Mouse (Mus musculus) spleen, postnatal 10 days (tissue): ENCODE measurements around the gene Trim7.
A peak's percentile ranks its signal among the peaks of the same experiment; 100 is the strongest.
"Not testable (repeated sequence)": the region's sequence is repeated elsewhere in the genome, so short reads cannot be mapped to it uniquely, and the experiment has no call there.

Experiments
- DNase-seq, 2 experiments: peaks; one replicate each; pipeline ENCODE4 v3.0.0; 2021 to 2022; ENCODE audit warnings: low spot score in 2 of 2

Trim7 gene

DNA sequence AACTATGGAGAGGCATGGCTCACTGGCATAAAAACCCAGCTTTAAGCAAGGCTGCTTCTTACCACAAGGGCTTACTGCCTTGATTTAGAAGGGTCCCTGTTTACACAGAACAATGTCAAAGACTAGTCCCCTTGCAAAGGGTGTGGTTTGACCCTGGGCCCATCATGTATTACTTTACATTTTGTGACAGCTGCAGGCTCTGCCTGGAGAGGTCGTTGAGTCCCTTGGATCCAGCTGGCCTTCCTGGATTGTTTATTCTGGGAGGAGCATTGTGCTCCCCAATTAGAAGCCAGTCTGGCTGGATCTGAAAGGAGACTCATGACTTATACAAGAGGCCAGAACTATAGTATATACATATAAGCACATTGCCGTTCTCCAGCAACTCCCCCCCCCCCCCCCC is 24.3 kb downstream of the Trim7 start:
- no peak for DNase-seq

DNA sequence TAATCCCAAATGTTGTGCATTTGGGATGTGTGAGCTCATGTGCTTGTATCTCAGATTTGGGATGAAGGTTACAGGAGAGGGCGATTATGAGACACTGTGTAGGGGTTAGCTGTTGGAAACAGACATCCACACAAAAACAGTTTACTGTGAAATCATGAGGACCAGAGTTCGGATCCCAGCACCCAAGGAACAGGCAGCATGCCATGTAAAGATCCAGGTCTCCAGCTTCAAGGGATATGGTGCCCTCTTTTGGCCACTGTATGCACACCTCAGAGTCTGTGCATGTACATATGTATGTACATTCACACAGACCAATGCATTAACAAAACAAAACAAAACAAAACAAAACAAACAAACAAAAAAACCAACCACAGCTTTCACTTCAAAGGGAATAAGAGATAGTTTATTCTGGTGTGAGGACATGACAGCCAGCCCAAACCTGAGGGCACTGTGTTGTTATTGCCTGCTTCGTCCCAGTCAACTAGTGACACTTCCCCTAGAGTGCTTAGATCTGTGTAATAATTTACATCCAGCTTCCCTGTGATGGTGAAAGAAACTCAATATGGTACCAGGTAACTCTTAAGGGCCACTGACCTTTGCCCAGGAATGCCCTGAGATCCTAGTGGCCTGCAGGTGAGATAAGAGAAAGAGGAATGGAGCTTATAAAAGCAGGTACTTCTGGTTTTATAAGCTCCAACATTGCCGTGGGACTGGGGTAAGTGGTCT is 25.5 kb downstream of the Trim7 start:
- no peak for DNase-seq

DNA sequence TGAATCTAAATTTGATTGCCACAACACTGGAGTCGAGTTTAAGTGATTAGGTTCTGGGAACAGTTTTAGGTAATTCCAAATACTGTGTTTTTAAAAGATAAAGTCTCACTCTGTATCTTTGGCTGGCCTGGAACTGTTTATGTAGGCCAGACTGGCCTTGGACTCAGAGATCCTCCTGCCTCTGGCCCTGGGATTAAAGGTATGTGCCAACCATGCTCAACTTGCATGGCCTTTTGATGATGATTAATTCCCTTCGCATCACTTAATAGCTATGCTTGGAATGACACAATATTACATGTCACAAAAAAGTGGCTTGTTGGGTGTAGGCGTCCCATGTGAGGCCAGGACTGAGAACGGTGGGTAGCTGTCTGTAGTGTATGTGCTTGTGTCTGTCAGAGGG is 26.2 kb downstream of the Trim7 start:
- no peak for DNase-seq

DNA sequence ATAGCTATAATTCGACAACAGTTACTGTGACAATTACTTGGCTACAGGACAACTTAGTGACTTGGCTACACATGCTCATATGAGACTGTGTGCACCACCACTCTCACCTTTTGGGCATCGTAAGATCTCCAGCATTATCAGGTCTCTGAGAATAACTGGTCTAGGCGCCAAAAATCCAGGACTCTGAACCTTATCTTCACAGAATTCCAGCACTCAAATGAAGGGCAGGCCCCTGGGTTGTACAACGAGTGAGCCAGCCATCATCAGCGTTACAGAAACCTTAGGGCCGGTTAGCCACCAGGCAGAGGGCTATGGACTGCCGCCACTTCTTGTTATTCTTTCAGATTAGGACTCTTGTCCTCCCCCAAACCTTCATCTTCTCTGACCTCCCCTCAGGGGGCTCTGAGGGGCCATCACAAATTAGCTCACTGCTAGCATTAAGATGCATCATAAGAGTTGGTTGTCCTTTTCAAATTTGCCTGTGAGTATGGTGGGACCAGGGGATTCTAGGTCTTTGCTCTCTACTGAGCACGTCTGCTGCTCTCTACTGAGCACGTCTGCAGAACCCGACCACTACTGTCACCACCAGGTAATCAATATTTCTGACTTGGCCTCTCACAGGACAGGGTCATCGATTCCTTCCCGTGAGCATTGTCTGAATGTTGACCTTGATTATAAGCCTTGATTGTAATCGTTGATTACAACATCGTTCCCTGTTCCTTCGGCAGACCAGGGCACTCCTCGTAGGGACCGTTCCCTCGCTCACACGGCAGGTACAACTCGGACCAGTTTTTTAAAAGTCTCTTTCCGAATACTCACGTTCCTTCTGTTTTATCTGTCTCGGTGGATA is 26.9 kb downstream of the Trim7 start:
- DNase-seq: peak in 1 of 2 experiments; percentile 43

DNA sequence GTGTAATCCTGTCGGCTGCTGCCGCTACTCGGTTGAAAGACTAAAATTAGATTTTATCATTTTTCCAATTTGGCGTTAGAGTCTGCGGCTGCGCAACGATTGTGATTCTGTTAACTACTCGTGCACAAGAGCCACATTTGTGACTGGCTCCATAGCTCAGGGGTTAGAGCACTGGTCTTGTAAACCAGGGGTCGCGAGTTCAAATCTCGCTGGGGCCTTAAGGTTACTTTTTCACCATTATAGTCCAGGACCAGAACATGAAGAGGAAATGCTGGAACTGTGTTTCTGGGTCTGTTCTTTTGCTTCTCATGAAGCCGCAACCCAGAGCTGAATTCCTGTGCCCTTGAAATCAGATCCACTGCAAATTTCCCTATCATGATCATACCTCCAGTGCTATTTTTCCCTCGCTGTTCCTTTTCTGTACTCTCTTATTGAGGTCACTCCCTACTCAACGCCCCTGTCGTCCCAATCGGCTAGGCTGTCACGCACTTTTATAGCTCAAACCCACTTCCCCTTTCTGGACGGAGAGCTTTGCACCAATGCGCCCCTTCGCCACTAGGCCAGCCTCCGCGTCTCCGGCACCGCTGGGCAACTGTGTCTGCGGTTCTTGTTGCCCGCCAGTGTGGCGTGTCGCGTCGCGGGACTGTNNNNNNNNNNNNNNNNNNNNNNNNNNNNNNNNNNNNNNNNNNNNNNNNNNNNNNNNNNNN is 27.7 kb downstream of the Trim7 start:
- peak; percentile 84 to 87 for DNase-seq

DNA sequence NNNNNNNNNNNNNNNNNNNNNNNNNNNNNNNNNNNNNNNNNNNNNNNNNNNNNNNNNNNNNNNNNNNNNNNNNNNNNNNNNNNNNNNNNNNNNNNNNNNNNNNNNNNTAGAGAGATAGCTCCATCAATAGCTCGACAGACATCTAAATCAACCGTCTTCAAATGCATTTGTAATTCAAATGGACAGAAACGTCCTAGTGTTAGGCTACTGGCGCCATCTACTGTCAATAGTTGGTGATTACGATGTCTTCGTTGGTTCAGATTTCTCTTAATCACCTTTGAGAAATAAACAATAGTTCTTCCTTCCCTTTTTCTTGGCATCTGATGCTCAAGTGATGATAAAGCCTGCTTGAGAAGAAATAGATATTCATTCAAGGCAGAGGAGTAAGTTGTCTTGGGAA is 33.1 kb downstream of the Trim7 start:
- DNase-seq: peak in 1 of 2 experiments; percentile 74

DNA sequence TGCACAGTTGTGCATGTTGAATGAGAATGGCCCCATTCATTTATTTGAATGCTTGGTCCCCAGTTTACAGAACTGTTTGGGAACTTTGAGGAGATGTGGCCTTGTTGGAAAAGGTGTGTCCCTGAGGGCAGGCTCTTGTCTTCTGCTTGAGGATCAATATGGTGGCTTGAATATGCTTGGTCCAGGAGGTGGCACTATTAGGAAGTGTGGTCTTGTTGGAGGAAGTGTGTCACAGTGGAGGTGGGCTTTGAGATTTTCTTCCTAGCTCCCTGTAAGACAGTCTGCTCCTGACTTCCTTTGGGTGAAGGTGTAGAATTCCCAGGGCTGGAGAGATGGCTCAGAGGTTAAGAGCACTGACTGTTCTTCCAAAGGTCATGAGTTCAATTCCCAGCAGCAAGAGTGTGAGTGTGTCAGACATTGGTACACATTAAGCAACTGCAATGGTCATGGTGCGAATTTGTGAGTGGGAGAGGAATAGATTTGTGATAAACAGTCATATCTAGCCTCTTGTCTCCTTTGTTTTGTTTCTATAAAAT is 36.9 kb downstream of the Trim7 start:
- DNase-seq: no peak

DNA sequence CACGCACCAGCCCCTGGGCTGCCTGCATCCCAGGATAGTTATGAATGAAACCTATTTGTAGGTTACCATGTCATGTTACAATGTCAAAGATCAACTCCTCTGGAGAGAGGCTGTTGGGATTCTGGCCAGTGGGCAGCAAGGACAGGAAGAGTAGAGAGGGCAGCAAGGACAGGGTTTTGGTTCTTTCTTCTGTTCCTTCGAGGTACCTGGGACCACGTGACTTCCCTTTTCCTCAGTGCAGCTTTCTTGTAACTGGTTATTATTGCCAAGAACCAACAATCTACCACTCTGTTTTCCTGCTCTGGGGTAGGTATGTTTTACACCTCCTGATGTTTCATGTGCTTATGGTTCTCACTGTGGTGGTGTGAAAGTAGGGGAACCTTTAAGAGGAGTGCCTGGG is 37.9 kb downstream of the Trim7 start:
- DNase-seq: no peak

DNA sequence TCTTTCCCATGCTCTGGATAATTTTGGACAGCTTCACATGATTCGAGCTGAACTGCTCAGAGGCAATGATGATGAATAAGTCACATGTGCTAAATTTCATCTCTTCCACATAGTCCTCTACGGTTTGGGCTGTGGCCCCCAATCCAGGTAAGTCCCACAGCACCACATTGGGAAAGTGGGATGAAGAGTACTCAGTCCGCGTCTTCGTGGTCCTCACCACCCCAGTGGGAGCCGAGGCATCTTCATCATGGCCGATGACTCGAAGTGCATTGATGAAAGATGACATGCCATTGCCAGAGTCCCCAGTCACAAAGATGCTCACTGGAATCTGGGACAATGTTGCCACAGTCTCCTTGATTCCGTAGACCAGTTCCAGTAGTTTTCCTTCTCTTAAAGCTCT is 40.5 kb downstream of the Trim7 start:
- no peak for DNase-seq

DNA sequence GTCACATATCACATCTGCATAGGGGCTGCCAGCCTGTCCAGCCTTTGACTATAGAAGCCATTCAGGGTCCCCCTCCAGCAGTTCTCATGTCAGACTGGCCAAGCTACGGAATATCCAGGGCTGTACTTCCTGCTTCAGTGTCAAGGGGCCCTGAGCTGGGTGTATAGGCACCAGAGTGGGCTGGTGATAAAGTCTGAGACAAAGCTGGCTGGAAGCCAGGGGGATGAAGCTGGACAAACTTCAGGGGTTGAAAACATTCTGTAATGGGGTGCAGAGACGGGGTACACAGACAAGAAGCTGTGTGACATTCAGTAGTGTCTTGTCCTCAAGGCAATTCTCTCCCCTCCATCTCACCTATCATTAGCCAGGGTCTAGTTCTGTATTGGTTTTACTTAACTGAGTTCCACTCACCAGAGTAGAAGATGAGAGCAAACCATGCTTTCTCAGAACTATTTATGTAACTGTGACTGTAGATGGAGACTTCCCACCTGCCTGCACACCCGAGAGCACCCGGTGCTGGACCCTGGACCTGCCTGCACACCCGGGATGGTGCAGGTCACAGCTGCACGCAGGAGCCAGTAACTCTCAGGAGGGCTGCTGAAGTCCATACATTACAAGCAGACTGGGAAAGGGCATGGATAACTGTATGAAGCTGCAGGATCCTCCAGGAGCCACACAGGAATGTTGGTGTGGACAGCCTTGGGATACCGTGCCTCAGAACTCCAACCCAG is 43.6 kb downstream of the Trim7 start:
- peak in 1 of 2 experiments; percentile 32 for DNase-seq

DNA sequence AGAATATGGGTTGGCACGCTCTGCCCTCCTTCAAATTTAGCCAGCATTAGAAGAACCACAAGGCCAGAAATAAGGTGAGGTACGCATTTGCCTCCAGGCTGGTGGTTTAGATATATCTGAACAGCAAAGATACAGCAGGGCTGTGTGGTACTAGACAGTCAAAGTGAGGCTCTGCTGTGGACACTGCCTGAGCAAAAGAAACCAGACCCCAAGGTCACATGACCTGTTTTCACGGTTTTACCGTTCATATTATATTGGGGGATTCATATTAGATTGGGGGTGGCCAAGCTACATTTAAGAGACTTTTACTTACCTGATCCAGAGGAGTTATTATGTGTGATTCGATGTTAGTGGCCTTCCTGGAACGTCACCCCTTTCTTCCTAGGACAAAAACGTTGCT is 44.8 kb downstream of the Trim7 start:
- peak in 1 of 2 experiments; percentile 28 for DNase-seq

DNA sequence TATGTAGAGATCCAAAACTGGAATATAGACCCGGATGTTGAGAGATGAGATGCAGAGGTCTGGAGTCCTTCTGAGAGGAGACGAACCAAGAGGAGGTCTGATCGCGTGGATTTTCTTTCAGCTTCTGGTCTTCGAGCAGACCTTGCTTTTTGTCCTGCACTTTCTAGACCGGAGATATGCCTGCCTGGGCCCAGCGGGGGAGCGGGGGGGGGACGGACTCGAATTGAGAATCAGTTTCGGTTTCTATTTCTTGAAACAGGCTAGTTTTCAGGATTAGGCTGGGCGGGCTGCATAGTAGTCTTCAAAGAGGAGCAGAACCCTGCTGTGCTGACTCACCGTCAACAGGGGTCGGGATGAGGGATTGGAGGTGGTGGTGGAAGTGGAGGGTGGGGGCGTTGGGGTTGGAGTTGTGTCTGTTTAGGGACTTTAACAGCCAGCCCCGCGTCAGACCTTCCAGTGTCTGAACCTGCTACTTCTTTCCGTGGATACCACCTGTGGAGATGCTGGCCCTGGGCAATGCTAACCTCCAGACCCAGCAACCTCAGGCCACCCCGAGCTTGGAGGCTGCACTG is 45.3 kb downstream of the Trim7 start, which contains the start of gene Irgm1:
Gene Irgm1 (minus strand): TSS at position 483 of the 572 bp plus-strand sequence.
- DNase-seq: peak; percentile 71 to 85

DNA sequence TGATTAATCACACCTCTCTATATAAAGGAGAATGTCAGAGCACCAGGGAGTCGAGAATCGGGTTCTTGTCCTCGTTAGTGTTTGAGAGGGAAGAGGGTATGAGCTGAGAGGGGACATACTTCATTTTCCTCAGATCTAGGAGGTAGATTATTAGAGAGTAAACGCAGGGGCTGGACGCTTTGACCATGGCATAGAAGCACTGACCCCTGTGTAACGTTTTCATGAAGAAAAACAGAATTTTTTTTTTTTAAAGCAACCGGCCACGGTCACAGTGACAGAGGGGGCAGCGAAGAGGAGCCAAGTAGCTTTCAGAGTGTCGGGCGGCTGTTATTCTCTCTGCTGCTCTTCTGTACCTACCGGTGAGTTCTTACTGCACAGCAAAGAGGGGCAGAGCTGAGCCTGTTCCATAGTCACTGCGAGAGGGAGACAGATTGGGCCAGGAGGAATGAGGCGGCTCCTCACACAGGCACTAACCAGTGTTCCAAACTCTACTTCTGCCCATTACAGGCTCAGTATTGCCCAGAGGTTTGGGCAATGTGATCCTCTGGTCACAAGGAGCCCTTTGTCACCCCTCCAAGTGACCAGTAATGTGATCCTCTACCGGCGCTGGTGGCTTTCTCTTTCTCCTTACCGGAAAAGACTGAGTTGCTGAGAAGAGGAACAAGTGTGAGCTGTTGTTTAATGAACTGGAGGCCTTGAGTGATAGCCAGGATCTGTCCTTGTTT is 46.0 kb downstream of the Trim7 start:
- DNase-seq: peak; percentile 51 to 60

DNA sequence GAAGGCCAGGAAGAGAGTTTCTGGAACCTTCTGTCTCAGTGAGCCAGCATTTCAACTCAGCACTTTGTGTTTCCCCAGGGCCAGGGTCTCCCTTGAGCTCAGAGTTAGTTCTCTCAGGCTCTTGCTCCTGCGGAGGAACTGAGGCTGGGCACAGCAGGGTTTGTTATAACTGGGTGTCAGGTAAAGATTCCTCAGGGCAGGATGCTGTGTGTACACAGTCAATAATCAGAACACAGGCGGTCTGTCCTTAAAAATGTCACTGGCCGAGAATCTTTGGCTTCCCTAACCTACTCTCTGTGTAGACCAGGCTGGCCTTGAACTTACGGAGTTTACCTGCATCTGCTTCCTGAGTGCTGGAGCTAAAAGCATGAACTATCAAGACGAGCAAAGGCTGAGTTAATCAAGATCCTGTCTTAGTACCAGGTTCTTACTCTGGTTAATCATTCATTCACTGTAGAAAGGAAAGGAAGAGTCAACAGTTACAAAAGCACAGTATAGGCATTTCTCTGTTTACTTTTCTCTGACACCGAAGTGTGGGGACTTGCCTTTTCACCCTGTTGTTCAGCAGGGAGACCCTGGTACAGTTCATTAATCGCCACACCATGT is 46.9 kb downstream of the Trim7 start:
- no peak for DNase-seq

DNA sequence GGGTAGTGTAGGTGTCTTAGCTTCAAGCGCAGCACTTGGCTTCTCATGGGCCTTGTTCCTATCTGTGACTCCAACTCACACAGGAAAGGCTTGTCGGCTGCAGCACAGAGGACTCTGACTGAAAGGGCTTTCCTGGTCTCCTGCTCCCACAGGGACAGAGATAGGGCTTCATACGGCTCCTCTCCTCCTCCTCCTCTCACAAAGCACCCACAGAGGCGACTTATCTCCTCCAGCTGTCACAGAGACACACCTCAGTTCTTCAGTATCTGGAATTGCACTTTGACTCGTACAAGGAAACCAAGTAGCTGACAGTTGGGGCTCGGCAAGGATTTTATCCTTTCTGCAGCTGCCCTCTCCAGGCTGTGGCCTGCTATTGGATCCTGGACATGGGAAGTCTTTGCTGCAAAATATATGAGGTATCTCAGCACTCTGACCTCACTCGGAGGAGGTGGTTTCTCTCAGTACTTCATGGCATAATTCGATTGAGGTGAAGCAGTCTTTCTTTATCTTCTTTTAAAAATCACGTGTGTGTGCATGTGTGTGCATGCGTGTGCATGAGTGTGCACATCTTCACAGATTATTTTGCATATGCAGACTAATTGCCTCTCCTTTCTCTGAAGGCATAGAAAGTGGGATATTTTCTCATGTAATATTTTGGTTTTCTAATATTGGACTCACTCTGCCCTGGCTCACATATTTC is 47.8 kb downstream of the Trim7 start:
- peak in 1 of 2 experiments; percentile 44 for DNase-seq

DNA sequence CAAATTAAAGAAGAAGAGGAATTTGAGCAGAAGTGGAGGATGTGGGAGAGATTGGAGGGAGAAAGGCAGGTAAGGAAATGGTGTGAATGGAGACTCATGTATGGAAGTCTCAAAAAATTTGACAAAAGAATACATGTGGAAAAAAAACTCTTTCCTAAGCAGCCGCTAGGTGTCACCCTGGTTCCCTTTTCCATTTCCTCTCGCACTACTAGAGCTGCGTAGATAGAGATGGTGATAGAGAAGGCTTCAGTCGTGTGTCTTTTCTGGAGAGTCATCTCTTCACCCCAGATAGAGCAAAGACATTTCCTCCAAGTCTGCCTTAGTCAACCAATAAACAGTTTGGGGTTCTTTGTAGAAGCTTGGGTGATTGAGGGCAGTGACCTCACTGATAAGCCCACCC is 48.5 kb downstream of the Trim7 start:
- peak; percentile 48 to 72 for DNase-seq

DNA sequence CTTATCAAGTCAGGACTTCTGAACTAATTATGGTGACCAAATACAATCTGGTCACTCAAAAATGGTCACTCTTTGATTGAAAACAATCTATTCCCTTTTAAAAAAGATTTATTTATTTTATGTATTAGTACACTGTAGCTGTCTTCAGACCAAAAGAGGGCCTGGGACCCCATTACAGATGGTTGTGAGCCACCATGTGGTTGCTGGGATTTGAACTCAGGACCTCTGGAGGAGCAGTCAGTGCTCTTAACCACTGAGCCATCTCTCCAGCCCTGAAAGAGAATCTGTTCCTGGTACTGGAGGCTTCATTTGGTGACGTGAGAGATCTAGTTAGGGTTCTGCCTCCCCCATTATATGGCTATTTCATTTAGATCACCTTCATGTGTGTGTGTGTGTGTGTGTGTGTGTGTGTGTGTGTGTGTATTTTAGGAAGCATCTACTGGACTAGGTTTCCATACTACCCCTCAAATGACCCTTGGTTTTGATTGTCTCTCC is 49.5 kb downstream of the Trim7 start:
- DNase-seq: not testable (repeated sequence)

DNA sequence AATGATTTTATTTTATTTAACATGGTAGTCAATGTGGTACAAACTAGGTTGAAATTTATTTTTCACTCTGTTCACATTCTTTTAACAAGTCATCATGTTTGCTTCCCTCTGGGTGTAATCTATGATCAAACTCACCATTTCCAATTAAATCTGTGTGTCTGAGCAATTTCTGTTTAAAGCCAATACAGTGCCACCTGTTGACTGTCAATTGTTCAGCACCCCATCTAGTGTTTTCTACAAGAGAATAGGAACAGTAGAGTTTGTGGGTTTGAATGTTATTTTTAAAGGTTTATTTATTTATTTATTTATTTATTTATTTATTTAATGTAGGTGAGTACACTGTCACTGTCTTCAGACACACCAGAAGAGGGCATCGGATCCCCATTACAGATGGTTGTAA is 50.7 kb downstream of the Trim7 start:
- no peak for DNase-seq

DNA sequence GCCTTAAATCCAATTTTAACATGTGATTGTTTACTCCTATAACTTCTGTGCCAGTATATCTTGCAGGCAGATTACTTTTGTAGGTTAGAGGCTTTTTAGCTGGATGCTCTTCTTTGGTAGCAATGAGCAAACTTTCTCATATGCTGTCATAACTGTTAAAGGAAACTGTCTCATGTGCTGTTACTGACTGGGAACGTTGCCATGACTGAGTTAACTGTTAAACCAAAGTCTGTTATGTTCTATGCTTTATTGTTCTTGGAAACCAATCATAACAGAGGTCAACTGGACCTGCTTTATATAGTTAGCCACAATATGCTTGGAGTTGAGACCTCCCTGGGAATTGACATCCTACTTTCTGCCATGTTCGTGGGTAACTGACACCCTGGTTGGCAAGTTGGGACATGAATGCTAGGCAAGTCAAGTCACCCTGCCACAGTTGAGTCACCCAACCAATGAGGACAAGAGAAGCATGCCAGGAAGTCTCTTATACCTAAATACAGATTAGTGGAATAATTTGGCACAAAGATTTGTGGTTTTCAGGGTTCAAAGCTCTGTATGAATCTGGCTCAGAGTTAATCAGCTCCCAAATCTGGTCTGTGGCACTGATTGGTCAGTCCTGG is 73.0 kb downstream of the Trim7 start:
- DNase-seq: no peak
